Mouse (Mus musculus) activated CD4-positive, CD25-positive, alpha-beta regulatory T cell, adult 4 months (primary cell): Measurements from ENCODE around the gene Rpl4. TPM values are rescaled to one million over a fixed set of nuclear protein-coding genes. Genes with fewer than 3 reads are reported as not detected.
A peak's percentile ranks its signal among the peaks of the same experiment; 100 is the strongest.
"Not testable (repeated sequence)": the region's sequence is repeated elsewhere in the genome, so short reads cannot be mapped to it uniquely, and the experiment has no call there.

ENCODE experiments used
- ATAC-seq: one replicate; pipeline ENCODE4 v1.8.0; 2017
- polyA plus RNA-seq, 2 experiments: library from polyadenylated mRNA; unstranded; fragments of 100-300 nt; shearing (Covaris generic); gene quantifications; one replicate each; pipeline ENCODE4 v1.2.1; 2017

Rpl4 gene
- polyA plus RNA-seq = 1,000 to 10,000 TPM; 3,242 to 3,314 TPM

DNA sequence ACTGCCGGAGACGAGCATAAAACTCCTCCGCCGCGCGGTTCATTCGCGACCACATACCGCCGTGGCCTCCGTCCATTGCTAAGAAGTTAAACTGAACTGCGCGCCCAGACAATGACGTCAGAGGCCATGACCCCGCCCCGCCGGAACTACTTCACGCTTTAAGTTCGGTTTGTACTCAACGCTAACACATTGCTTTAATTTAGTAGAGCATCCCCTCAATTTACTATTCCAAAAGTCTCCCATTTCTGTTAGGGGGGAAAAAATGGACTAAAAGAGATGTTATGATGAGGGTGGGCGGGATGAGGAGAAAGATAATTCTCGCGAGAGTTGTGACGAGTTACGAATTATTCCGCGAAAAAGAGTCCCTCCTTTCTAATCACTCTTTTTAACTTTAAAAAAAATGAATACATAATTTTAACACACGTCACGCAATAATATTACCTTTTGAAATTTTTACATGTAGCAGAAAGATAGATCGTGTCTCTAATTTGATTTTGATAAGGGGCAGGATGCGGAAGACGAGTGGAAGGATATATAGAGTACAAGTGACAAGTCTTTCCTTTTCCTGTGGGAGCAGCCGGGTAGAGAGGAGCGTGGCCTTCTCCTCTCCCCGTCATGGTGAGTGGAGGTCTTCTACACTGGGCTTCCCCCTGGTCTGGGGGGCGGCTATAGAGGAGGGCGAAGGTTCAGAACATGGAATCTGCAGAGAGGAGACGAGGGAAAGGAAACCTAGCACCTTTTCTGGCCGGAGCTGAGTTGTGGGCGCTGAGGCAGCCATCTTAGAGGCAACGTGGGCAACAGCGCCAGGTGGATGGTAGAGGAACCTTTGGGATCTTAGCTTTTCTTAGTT lies at the start of gene Rpl4, which contains the start of gene Zwilch:
TSS of gene Rpl4 (plus strand) at position 560 of the 850 bp plus-strand sequence.
TSS of gene Zwilch (minus strand) at position 289 of the 850 bp plus-strand sequence.
- peak; percentile 74 for ATAC-seq

GRCm38 (mm10) chr9:64124846-64125245 lies 48.3 kb upstream of the Rpl4 start:
- ATAC-seq = not testable (repeated sequence)

DNA sequence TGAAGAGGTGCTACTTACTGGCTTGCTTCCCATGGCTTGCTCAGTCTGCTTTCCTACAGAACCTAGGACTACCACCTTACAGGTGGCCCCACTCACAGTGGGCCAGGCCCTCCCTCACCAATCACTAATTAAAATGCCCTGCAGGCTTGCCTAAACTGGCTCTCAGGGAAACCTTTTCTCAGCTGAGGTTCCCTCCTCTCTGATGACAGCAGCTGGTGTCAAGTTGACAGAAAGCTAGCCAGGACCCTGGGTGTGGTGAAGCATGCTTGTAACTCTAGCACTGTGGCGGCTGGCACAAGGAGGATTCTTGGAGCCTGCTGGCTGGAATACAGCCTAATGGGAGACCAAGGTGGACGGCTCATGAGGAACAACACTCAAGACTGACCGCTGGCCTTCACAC lies 47.9 kb upstream of the Rpl4 start:
- ATAC-seq = no peak

DNA sequence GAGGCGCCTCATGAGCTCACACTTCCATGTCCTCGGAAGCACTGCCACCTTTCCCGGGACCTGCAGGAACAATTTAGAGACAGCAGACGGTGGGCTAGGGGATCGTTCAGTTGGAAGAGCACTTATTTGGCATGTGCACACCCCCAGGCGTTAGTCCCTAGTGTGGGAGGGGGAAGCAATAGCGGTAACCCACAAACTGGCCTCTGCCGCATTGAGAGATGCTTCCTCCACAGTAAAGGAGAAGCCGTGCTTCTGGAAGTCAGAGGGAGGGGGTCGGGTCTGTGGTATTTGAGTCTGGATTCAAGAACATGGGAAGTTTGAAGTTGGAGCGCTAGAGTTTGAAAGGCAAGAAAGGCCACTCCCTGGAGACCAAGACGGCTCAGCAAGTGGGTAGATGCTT lies 47.1 kb upstream of the Rpl4 start:
- no peak for ATAC-seq

- no peak for ATAC-seq
Measured at GRCm38 (mm10) chr9:64131623-64132022, 41.6 kb upstream of the Rpl4 start.

GRCm38 (mm10) chr9:64138896-64139295 lies 34.3 kb upstream of the Rpl4 start:
- ATAC-seq = not testable (repeated sequence)

- no peak for ATAC-seq
Measured at GRCm38 (mm10) chr9:64139879-64140278, 33.3 kb upstream of the Rpl4 start.

DNA sequence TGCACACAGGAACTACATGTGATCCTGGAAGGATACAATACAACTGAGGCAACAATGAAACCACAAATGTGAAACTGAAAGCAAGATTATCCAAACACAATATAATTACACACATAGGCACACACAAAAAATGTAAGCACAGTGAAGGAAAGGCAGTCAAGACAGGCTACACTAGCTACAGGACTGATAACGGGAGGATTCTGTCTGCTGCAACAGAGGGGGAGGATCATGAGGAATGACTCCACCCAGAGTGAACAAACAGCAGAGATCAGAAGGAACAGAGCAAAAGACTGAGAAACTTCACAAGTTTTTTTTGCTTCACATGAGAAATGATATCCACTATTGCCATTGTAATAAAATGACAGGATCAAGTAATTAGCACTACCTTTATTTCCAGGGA lies 16.5 kb upstream of the Rpl4 start:
- ATAC-seq = no peak

GRCm38 (mm10) chr9:64160471-64160870 lies 12.7 kb upstream of the Rpl4 start:
- no peak for ATAC-seq

GRCm38 (mm10) chr9:64169967-64170366 lies 3.2 kb upstream of the Rpl4 start:
- not testable (repeated sequence) for ATAC-seq

DNA sequence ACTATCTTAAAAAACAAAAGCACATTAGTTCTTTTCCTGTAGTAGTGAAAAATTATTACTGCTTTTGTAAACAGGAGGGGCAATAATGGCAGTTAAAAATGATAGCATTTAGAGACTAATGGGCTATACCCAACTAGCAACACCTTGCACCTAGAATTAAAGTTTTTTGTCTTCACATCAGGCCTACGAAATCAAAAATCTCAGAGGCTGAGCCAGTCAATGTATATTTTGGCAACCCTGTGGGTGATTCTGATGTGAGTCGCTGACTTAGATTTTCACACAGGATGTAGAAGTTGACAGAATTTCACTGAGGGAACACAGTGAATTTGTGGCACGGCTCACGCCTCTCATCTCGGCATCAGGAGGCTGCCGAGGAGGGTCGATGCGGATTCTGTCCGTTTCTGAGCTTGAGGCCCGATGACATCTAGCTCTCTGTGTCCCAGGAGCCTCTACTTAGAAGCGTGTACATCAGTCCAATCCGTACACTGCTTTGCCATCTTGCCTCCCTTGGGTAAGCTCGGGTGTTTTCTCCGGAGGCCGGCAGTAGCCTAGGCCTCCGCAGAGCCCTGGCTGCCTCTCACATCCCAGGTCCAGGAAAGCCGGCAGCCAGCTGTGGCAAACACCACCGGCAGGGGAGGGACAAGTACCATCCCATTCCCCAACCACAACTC lies 895 bp upstream of the Rpl4 start:
- ATAC-seq = peak; percentile 38

DNA sequence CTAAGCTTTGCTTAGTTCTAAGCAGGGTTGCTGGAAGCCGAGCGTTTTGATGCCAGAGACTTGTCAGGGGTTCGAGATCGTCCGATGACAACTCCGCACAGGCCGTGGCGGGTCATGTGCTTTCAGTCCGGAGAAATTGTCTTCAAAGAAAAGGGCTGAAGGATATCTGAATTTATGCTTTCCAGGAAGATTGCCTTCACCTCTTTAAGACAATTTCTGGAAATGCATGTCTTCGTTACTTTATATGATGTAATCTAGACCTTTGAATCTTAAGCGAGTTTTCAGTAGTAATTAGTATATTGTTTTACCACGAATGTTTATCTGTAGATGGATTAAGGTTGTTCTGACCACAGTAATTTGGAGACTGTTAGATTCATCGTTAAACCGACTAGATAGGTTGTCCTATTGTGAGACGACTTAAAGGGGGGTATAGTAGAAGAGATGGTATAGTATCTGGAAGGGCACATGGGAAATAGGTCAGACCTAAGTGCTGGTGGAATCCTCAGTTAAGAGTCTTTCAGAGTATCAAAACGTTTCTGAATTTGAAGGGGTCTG lies 568 bp downstream of the Rpl4 start:
- ATAC-seq = no peak

DNA sequence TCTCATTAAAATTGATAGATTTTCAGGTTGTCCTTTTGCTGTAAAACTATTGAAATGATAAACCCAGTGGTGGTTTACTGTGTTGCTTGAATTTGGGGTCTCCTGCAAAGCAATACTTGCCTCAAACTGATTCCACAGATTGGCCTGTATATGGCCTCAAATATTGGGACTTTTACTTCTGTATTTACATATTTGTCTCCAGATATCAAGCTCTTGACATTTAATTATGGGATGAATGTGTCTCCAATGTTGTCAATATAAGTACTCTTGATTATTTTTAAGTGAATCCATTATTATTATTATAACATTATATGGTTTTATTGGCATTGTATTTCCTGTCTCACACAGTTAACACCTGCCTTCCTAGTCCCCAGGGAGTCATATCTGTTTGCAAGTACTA lies 1.2 kb downstream of the Rpl4 start:
- no peak for ATAC-seq

- no peak for ATAC-seq
Measured at GRCm38 (mm10) chr9:64174766-64175165, 1.6 kb downstream of the Rpl4 start.

DNA sequence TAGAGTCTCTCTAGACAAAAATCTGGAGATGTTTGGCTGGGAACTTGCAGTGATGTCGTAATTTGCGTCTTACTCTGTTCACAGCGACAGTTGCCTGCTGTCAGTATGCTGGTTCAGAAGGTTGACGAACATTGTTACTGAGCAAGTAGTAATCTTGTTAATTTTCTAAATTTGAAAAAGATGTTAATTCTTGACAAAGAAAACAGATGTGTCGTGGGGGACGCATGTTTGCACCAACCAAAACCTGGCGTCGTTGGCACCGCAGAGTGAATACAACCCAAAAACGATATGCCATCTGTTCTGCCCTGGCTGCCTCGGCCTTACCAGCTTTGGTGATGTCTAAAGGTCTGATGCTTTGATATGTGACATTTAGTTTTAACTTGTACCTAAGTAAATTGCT lies 2.2 kb downstream of the Rpl4 start:
- no peak for ATAC-seq

- peak; percentile 20 for ATAC-seq
Measured at GRCm38 (mm10) chr9:64178610-64178973, 5.4 kb downstream of the Rpl4 start.

GRCm38 (mm10) chr9:64178974-64179646 lies 5.9 kb downstream of the Rpl4 start, which contains the start of gene Snapc5:
Gene Snapc5, plus strand, starts transcription at chr9:64179274.
- ATAC-seq = peak; percentile 89

- ATAC-seq = not testable (repeated sequence)
Measured at GRCm38 (mm10) chr9:64183295-64183694, 10.1 kb downstream of the Rpl4 start.

DNA sequence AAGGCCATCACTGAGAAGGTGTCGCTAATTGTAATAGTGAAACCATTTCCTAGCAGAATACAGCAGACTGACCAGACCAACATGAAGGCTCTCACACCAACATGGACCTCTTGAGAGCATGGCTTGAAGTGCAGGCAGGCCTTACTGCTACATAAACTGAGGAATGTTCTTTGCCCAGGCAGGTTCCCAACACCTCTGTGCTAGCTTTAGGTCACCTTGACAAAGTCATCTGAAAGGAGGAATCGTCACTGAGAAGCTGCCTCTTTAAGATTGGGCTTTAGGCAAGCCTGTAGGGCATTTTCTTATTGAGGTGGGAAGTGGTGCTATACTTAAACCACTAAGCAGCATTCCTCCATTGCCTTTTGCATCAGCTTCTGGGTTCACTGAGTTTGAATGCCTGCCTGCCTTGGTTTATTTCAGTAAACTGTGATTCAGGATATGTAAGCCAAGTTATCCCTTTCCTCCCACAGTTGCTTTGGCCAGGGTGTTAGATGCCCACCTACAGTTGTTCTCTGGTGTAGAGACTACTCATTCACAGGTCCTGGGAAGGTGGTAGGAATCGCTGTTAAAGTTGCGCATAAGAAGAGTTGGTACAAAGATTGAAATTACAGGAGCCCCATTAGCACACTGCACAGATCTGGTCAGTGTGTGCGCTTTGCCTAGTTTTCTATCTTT lies 11.1 kb downstream of the Rpl4 start:
- ATAC-seq = no peak

DNA sequence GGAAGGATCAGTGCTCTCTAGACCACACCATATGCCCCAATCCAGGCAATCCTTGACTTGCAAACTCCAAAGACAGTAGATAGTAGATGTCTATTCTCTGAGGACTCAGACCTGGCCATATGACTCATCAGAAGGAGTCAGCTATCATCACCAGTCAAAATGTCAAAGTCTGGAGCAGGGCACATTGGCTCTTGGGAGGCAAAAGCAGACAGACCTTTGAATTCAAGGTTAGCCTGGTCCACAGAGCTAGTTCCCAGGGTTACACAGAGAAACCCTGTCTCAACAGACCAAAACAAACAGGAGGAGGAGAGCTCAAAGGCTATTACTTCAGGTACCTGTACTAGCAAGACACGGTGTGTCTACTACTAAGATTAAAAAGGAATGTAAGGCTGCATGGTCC lies 20.7 kb downstream of the Rpl4 start:
- ATAC-seq = no peak

DNA sequence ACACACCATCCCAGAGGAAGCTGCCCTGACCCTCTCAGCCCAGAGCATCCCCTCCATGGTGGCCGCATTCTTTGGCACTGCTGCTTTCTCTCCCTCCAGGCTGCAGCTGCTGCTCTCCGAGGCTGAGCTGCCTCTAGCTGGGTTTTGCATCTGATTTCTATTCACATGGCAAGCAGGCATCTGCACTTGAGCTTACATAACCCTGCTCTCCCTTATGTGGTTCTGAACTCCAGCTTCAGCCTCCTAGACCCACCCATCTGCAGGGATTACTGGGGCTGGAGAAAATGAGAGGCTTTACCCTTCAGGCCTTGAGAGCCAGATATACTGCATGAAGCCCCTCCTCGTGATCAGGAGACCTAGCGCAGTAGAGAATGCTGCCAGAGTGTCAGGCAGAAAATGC lies 22.4 kb downstream of the Rpl4 start:
- ATAC-seq = no peak

- no peak for ATAC-seq
Measured at GRCm38 (mm10) chr9:64197524-64197923, 24.3 kb downstream of the Rpl4 start.
